19 mouse cellular contexts compared by ENCODE assay signal in the genomic region with DNA sequence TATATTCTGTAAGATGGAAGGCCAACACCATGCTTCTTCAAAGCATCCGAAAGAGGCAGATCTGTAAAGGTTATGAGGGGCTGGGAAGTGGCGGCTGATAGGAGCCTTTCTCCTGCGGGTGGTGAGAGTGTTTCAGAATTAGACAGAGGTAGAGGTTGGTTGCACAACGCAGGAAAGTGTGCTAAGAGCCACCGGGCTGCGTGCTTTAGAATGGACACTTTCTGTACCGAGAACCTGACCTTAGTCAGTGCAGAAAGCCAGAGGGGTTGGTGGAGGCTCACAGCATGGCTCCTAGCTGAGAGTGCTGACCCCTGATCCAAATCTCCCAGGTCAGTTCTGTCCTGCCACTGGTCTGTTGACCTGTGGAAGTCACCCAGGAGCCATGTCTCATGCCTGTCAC.
A peak's percentile ranks its signal among the peaks of the same experiment; 100 is the strongest.
DNase-seq lines count a peak whose midpoint lies in the region; TF ChIP-seq lines count a peak whose summit lies in the region.
"Had no signal": no experiment of that assay in that cellular context is flagged by ENCODE, and none has a peak within 500 bp of the region (broad histone marks: within the 10 kb centered on the region; RNA-seq: fewer than 3 reads in every experiment).

No protein-coding gene starts in this region.

- H3K9me3 ChIP-seq in heart, embryonic 10.5 days: no peaks in the 10 kb centered on the region
- H3K9me3 ChIP-seq: forebrain, embryonic 13.5 days; hindbrain, embryonic 10.5 days; limb, embryonic 13.5 days; midbrain, embryonic 15.5 days; neural tube, embryonic 15.5 days had no signal

- no peak overlapping the region for H3K9ac ChIP-seq in liver, adult 2 months (ENCODE audit: low read depth, low read length)
- H3K9ac ChIP-seq: forebrain, embryonic 13.5 days; limb, embryonic 13.5 days; midbrain, embryonic 15.5 days; neural tube, embryonic 15.5 days had no signal

- H3K4me3 ChIP-seq in heart, embryonic 10.5 days: no peak overlapping the region
- H3K4me3 ChIP-seq in brown adipose tissue, adult 24 weeks (ENCODE audit: insufficient read depth, low read depth, low read length): no peak overlapping the region
- H3K4me3 ChIP-seq in liver, adult 2 months (ENCODE audit: insufficient read depth, low read depth, low read length): no peak overlapping the region
- H3K4me3 ChIP-seq: forebrain, embryonic 13.5 days; hindbrain, embryonic 10.5 days; limb, embryonic 13.5 days; midbrain, embryonic 15.5 days; neural tube, embryonic 15.5 days had no signal

- TF ChIP-seq CTCF in liver, adult 2 months (IDR thresholded peaks at IDR 0.05; ENCODE audit: low read depth, low read length): no peak

- peaks cover 68% of the 10 kb centered on the region for H3K4me1 ChIP-seq in heart, embryonic 10.5 days
- H3K4me1 ChIP-seq in brown adipose tissue, adult 24 weeks (ENCODE audit: control insufficient read depth, insufficient read depth, insufficient read length, low read length): peaks cover 22% of the 10 kb centered on the region
- H3K4me1 ChIP-seq in liver, adult 2 months (ENCODE audit: control insufficient read depth, insufficient read depth, low read length): no peaks in the 10 kb centered on the region

- H3K79me2 ChIP-seq in liver, adult 2 months (ENCODE audit: control insufficient read depth, insufficient read depth, low read length): no peaks in the 10 kb centered on the region

- H3K27me3 ChIP-seq in heart, embryonic 10.5 days (ENCODE audit: insufficient read depth, poor library complexity, severe bottlenecking): peaks cover 22% of the 10 kb centered on the region; the same call in 1 of the 2 replicates
- H3K27me3 ChIP-seq in liver, adult 2 months (ENCODE audit: control insufficient read depth, insufficient read depth, low read length): no peaks in the 10 kb centered on the region
- H3K27me3 ChIP-seq: forebrain, embryonic 13.5 days; limb, embryonic 13.5 days; midbrain, embryonic 15.5 days had no signal

- no peak for DNase-seq in heart, embryonic 10.5 days (ENCODE audit: low spot score)
- DNase-seq in heart, postnatal 36 days: no peak
- peak; percentile 55 for DNase-seq in liver, adult 2 months (ENCODE audit: extremely low read depth, low read depth, low spot score)
- peak; percentile 51 for DNase-seq in lung, postnatal 36 days
- DNase-seq in right cerebral cortex, adult 18-20 months: no peak
- DNase-seq in embryo, embryonic 10.5 days (ENCODE audit: low spot score): no peak
- DNase-seq: B cell, adult 2 months; cerebellum, adult 8-10 months; gastrocnemius, postnatal 14 days; right cerebral cortex, postnatal 14 days; spleen, adult 18-20 months; thymus, postnatal 4 days had no signal

- WGBS in heart, embryonic 10.5 days: 64% methylated on average over 7 of the region's 7 CpGs
- WGBS in liver, adult 2 months: 21% methylated on average over 7 of the region's 7 CpGs

- no peak for TF ChIP-seq POLR2A in liver, adult 2 months (IDR thresholded peaks at IDR 0.05; ENCODE audit: extremely low read depth, insufficient read depth, low read length)

- intact Hi-C loops in heart, postnatal 36 days (cut with DNase I): no loop called here

- 0 out of 2 replicates have a peak overlapping the region, but pooled peaks have one; percentile 7 for H3K27ac ChIP-seq in heart, embryonic 10.5 days
- H3K27ac ChIP-seq in brown adipose tissue, adult 24 weeks (replicated peaks; ENCODE audit: low read depth, low read length): peak overlapping the region; percentile 94
- no peak overlapping the region for H3K27ac ChIP-seq in liver, adult 2 months (replicated peaks; ENCODE audit: insufficient read depth, low read depth, low read length)
- H3K27ac ChIP-seq: forebrain, embryonic 13.5 days; hindbrain, embryonic 10.5 days; hindbrain, postnatal 0 days; limb, embryonic 13.5 days; midbrain, embryonic 15.5 days; neural tube, embryonic 15.5 days had no signal

- H3K36me3 ChIP-seq in heart, embryonic 10.5 days: no peaks in the 10 kb centered on the region
- H3K36me3 ChIP-seq in liver, adult 2 months (ENCODE audit: control insufficient read depth, insufficient read depth, low read length): no peaks in the 10 kb centered on the region
- H3K36me3 ChIP-seq: hindbrain, embryonic 10.5 days; midbrain, embryonic 15.5 days; neural tube, embryonic 15.5 days had no signal

Comparison
In these comparisons a context has a peak if more than half of its experiments do, and no peak if none do; other contexts are left out.
1. DNase-seq: peak in liver, adult 2 months (single experiment) and lung, postnatal 36 days (single experiment); none in heart, embryonic 10.5 days (single experiment), heart, postnatal 36 days (0 of 2), right cerebral cortex, adult 18-20 months (single experiment) and embryo, embryonic 10.5 days (single experiment).